Mouse (Mus musculus): ENCODE results near the gene Rhbdl2. TPM values are rescaled to one million over a fixed set of nuclear protein-coding genes. Genes with fewer than 3 reads are reported as not detected.

Rhbdl2 gene
- polyA plus RNA-seq, 1 experiment from 2014 or later: 1.3 TPM

- no peaks in the 10 kb centered on the region for H3K9me3 ChIP-seq (ENCODE audit: control insufficient read depth, low read length)
Observed at GRCm38 (mm10) chr4:123859803-123860202, 72.1 kb downstream of the Rhbdl2 start.

DNA sequence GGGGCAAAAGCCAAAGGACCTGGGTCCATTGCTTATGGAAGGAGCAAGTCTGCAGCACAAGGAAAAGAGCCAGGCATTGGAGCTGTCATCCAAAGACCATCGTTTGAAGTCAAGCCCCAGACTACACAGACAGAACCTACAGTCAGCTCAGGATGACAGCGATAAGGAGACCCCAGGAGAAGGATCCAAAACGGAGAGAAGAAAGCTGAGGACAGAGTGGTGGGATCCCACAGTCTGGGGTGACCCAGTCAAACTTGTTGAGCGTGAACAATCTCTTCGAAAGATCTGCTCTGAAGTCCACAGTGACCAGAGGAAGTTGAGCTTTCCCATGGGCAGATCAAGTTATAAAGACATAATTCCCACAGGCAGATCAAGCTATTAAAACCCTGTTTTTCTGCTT lies 72.9 kb downstream of the Rhbdl2 start:
- H3K4me3 ChIP-seq (ENCODE audit: low read length): no peak overlapping the region
- H3K9me3 ChIP-seq (ENCODE audit: control insufficient read depth, low read length): no peaks in the 10 kb centered on the region
- no peak overlapping the region for H3K9ac ChIP-seq (ENCODE audit: low read depth, low read length)
- H3K4me1 ChIP-seq (ENCODE audit: control insufficient read depth, insufficient read depth, low read depth, low read length): no peaks in the 10 kb centered on the region
- no peak overlapping the region for H3K27ac ChIP-seq (ENCODE audit: low read depth, low read length)
- 83% methylated on average over 5 of the region's 5 CpGs for WGBS
- no peak overlapping the region for H3K4me2 ChIP-seq (ENCODE audit: low read length)
- no peaks in the 10 kb centered on the region for H3K27me3 ChIP-seq (replicated peaks; ENCODE audit: control insufficient read depth, insufficient read depth, low read length)
- H3K36me3 ChIP-seq (ENCODE audit: control insufficient read depth, insufficient read depth, low read length): no peaks in the 10 kb centered on the region
- ATAC-seq: no peak

More at GRCm38 (mm10) chr4:123859803-123860202, 72.1 kb downstream of the Rhbdl2 start:
- H3K27me3 ChIP-seq (replicated peaks; ENCODE audit: control insufficient read depth, insufficient read depth, low read length): no peaks in the 10 kb centered on the region
- H3K4me2 ChIP-seq (ENCODE audit: low read length): no peak overlapping the region
- H3K27ac ChIP-seq (ENCODE audit: low read depth, low read length): no peak overlapping the region
- no peaks in the 10 kb centered on the region for H3K36me3 ChIP-seq (ENCODE audit: control insufficient read depth, insufficient read depth, low read length)
- no peak overlapping the region for H3K4me3 ChIP-seq (ENCODE audit: low read length)
- H3K4me1 ChIP-seq (ENCODE audit: control insufficient read depth, insufficient read depth, low read depth, low read length): no peaks in the 10 kb centered on the region
- no peak overlapping the region for H3K9ac ChIP-seq (ENCODE audit: low read depth, low read length)
- 78% methylated on average over 2 of the region's 2 CpGs for WGBS
- ATAC-seq: no peak

Other genes starting within 250 kb of the Rhbdl2 start
- 61.0 and 62.2 TPM in 2 replicates for gene Macf1, start 103.5 kb upstream of the Rhbdl2 start, polyA plus RNA-seq (2015; fragmentation: Nextera tagmentation; extraction: Ambion mirVana)
- 446 and 518 TPM in 2 replicates for gene Ndufs5, start 69.7 kb upstream of the Rhbdl2 start, polyA plus RNA-seq (2015; fragmentation: Nextera tagmentation; extraction: Ambion mirVana)
- gene Akirin1, start 37.5 kb upstream of the Rhbdl2 start, polyA plus RNA-seq (2015; fragmentation: Nextera tagmentation; extraction: Ambion mirVana): 77.9 and 79.1 TPM in 2 replicates
- 0.14 and 0.25 TPM in 2 replicates for gene 4933427I04Rik, start 71.8 kb downstream of the Rhbdl2 start, polyA plus RNA-seq (2015; fragmentation: Nextera tagmentation; extraction: Ambion mirVana)
- gene Mycbp, start 117.0 kb downstream of the Rhbdl2 start, polyA plus RNA-seq (2015; fragmentation: Nextera tagmentation; extraction: Ambion mirVana): 29.7 and 35.6 TPM in 2 replicates
- gene Rragc, start 129.6 kb downstream of the Rhbdl2 start, polyA plus RNA-seq (2015; fragmentation: Nextera tagmentation; extraction: Ambion mirVana): 42.5 and 44.4 TPM in 2 replicates
- gene 4930535I16Rik, start 130.1 kb downstream of the Rhbdl2 start, polyA plus RNA-seq (2015; fragmentation: Nextera tagmentation; extraction: Ambion mirVana): not detected in 2 replicates

Measured in hindbrain, embryonic 16.5 days (tissue).